Mouse (Mus musculus): ENCODE results near the gene Spire2. TPM values are rescaled to one million over a fixed set of nuclear protein-coding genes. Genes with fewer than 3 reads are reported as not detected.

Gene Spire2
- total RNA-seq, 1 experiment from 2014 or later = 4.0 TPM

GRCm38 (mm10) chr8:123330701-123331100 lies 1.8 kb upstream of the Spire2 start:
- ATAC-seq (replicated peaks in 1 of 2; ENCODE audit: insufficient read depth in 1 of 2, low FRiP score in 2 of 2, low TSS enrichment in 1 of 2, low read depth in 1 of 2, poor library complexity in 2 of 2, severe bottlenecking in 2 of 2) = no peak

- ATAC-seq (replicated peaks in 1 of 2; ENCODE audit: insufficient read depth in 1 of 2, low FRiP score in 2 of 2, low TSS enrichment in 1 of 2, low read depth in 1 of 2, poor library complexity in 2 of 2, severe bottlenecking in 2 of 2) = no peak
Measured at GRCm38 (mm10) chr8:123331301-123331700, 1.2 kb upstream of the Spire2 start.

GRCm38 (mm10) chr8:123331810-123332209 lies 703 bp upstream of the Spire2 start:
- no peak for ATAC-seq (replicated peaks in 1 of 2; ENCODE audit: insufficient read depth in 1 of 2, low FRiP score in 2 of 2, low TSS enrichment in 1 of 2, low read depth in 1 of 2, poor library complexity in 2 of 2, severe bottlenecking in 2 of 2)

GRCm38 (mm10) chr8:123333091-123333587 lies 626 bp downstream of the Spire2 start:
- no peak for ATAC-seq (replicated peaks in 1 of 2; ENCODE audit: insufficient read depth in 1 of 2, low FRiP score in 2 of 2, low TSS enrichment in 1 of 2, low read depth in 1 of 2, poor library complexity in 2 of 2, severe bottlenecking in 2 of 2)

- no peak for ATAC-seq (replicated peaks in 1 of 2; ENCODE audit: insufficient read depth in 1 of 2, low FRiP score in 2 of 2, low TSS enrichment in 1 of 2, low read depth in 1 of 2, poor library complexity in 2 of 2, severe bottlenecking in 2 of 2)
Measured at GRCm38 (mm10) chr8:123333864-123334263, 1.4 kb downstream of the Spire2 start.

- no peak for ATAC-seq (replicated peaks in 1 of 2; ENCODE audit: insufficient read depth in 1 of 2, low FRiP score in 2 of 2, low TSS enrichment in 1 of 2, low read depth in 1 of 2, poor library complexity in 2 of 2, severe bottlenecking in 2 of 2)
Measured at GRCm38 (mm10) chr8:123334467-123334866, 2.0 kb downstream of the Spire2 start.

- ATAC-seq (replicated peaks in 1 of 2; ENCODE audit: insufficient read depth in 1 of 2, low FRiP score in 2 of 2, low TSS enrichment in 1 of 2, low read depth in 1 of 2, poor library complexity in 2 of 2, severe bottlenecking in 2 of 2) = no peak
Measured at GRCm38 (mm10) chr8:123337475-123337874, 5.0 kb downstream of the Spire2 start.

- no peak for ATAC-seq (replicated peaks in 1 of 2; ENCODE audit: insufficient read depth in 1 of 2, low FRiP score in 2 of 2, low TSS enrichment in 1 of 2, low read depth in 1 of 2, poor library complexity in 2 of 2, severe bottlenecking in 2 of 2)
Measured at GRCm38 (mm10) chr8:123340071-123340470, 7.6 kb downstream of the Spire2 start.

- peak; percentile 39 to 46; a peak in 1 of 4 replicates for ATAC-seq (replicated peaks in 1 of 2; ENCODE audit: insufficient read depth in 1 of 2, low FRiP score in 2 of 2, low TSS enrichment in 1 of 2, low read depth in 1 of 2, poor library complexity in 2 of 2, severe bottlenecking in 2 of 2)
Measured at GRCm38 (mm10) chr8:123341040-123342015, 8.8 kb downstream of the Spire2 start.

- ATAC-seq (replicated peaks in 1 of 2; ENCODE audit: insufficient read depth in 1 of 2, low FRiP score in 2 of 2, low TSS enrichment in 1 of 2, low read depth in 1 of 2, poor library complexity in 2 of 2, severe bottlenecking in 2 of 2) = peak; percentile 78 to 82
Measured at GRCm38 (mm10) chr8:123342253-123342652, 9.7 kb downstream of the Spire2 start.

GRCm38 (mm10) chr8:123342911-123343310 lies 10.4 kb downstream of the Spire2 start:
- ATAC-seq (replicated peaks in 1 of 2; ENCODE audit: insufficient read depth in 1 of 2, low FRiP score in 2 of 2, low TSS enrichment in 1 of 2, low read depth in 1 of 2, poor library complexity in 2 of 2, severe bottlenecking in 2 of 2) = no peak

GRCm38 (mm10) chr8:123343422-123343821 lies 10.9 kb downstream of the Spire2 start:
- ATAC-seq (replicated peaks in 1 of 2; ENCODE audit: insufficient read depth in 1 of 2, low FRiP score in 2 of 2, low TSS enrichment in 1 of 2, low read depth in 1 of 2, poor library complexity in 2 of 2, severe bottlenecking in 2 of 2) = no peak

- no peak for ATAC-seq (replicated peaks in 1 of 2; ENCODE audit: insufficient read depth in 1 of 2, low FRiP score in 2 of 2, low TSS enrichment in 1 of 2, low read depth in 1 of 2, poor library complexity in 2 of 2, severe bottlenecking in 2 of 2)
Measured at GRCm38 (mm10) chr8:123345135-123345534, 12.6 kb downstream of the Spire2 start.

- ATAC-seq (replicated peaks in 1 of 2; ENCODE audit: insufficient read depth in 1 of 2, low FRiP score in 2 of 2, low TSS enrichment in 1 of 2, low read depth in 1 of 2, poor library complexity in 2 of 2, severe bottlenecking in 2 of 2) = no peak
Measured at GRCm38 (mm10) chr8:123345856-123346255, 13.3 kb downstream of the Spire2 start.

- no peak for ATAC-seq (replicated peaks in 1 of 2; ENCODE audit: insufficient read depth in 1 of 2, low FRiP score in 2 of 2, low TSS enrichment in 1 of 2, low read depth in 1 of 2, poor library complexity in 2 of 2, severe bottlenecking in 2 of 2)
Measured at GRCm38 (mm10) chr8:123347293-123347692, 14.8 kb downstream of the Spire2 start.

- no peak for ATAC-seq (replicated peaks in 1 of 2; ENCODE audit: insufficient read depth in 1 of 2, low FRiP score in 2 of 2, low TSS enrichment in 1 of 2, low read depth in 1 of 2, poor library complexity in 2 of 2, severe bottlenecking in 2 of 2)
Measured at GRCm38 (mm10) chr8:123348237-123348843, 15.8 kb downstream of the Spire2 start.

GRCm38 (mm10) chr8:123349073-123349472 lies 16.6 kb downstream of the Spire2 start:
- no peak for ATAC-seq (replicated peaks in 1 of 2; ENCODE audit: insufficient read depth in 1 of 2, low FRiP score in 2 of 2, low TSS enrichment in 1 of 2, low read depth in 1 of 2, poor library complexity in 2 of 2, severe bottlenecking in 2 of 2)

GRCm38 (mm10) chr8:123352118-123352517 lies 19.6 kb downstream of the Spire2 start:
- no peak for ATAC-seq (replicated peaks in 1 of 2; ENCODE audit: insufficient read depth in 1 of 2, low FRiP score in 2 of 2, low TSS enrichment in 1 of 2, low read depth in 1 of 2, poor library complexity in 2 of 2, severe bottlenecking in 2 of 2)
